Mouse (Mus musculus) stomach, postnatal 0 days (tissue): ENCODE measurements at regions not wholly inside any gene's neighbourhood (a gene's known extent, or its start where the extent isn't known, plus 50 kb on each side); places are given as distances from the start of the nearest gene placed in this dataset.

Source experiments
- CTCF ChIP-seq: IDR thresholded peaks from 2 replicates; pipeline ENCODE4 v1.5.1; 2016; ENCODE audit warnings: antibody characterized with exemption, low read depth, mild to moderate bottlenecking, moderate library complexity
- EP300 ChIP-seq: optimal IDR thresholded peaks from 2 replicates; pipeline ENCODE3; 2016; ENCODE audit warnings: antibody characterized with exemption

GRCm38 (mm10) chr16:93193921-93194481 is 368.1 kb upstream of the Runx1 start:
- no peak for TF ChIP-seq CTCF
- TF ChIP-seq EP300, result no peak
